Mouse (Mus musculus): ENCODE measurements around the gene Nbea.

DNA sequence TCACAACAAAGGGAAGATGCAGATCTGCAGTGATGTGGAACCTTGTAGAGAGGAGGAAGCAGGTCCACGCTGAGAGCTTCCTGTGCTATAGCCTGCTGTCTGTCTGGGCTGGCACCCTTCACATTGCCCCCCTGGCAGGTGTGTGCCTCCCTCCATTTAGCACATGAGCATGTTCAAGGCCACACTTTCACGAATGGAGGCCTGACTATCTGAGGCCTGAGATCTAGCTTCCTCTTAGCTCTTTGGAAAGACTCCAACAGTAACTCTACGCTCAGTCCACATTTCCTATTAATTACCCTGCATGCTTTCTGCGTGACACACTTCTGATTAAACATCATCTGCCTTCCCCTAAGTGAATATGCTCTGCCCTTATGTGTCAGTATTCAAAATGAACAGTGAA, 490.4 kb downstream of the Nbea start:
- no peak for TF ChIP-seq CTCF (IDR thresholded peaks at IDR 0.05; ENCODE audit: control insufficient read depth, insufficient read depth, insufficient read length)
- no peak for TF ChIP-seq FOSL1 (IDR thresholded peaks at IDR 0.05; ENCODE audit: insufficient read depth, low read length, poor library complexity, severe bottlenecking)
- no peak for TF ChIP-seq USF1 (IDR thresholded peaks at IDR 0.05; ENCODE audit: low read depth)
- TF ChIP-seq MYOD1 (IDR thresholded peaks at IDR 0.05; ENCODE audit: control insufficient read depth, insufficient read length, low read depth): no peak
- no peak for TF ChIP-seq CEBPB (IDR thresholded peaks at IDR 0.05; ENCODE audit: low read depth)
- no peak for TF ChIP-seq MYOG (IDR thresholded peaks at IDR 0.05; ENCODE audit: control insufficient read depth, extremely low read depth, insufficient read length)
- TF ChIP-seq MAX (IDR thresholded peaks at IDR 0.05): no peak
